Mouse (Mus musculus): Measurements from ENCODE around the gene Arl14ep. TPM values are rescaled to one million over a fixed set of nuclear protein-coding genes. Genes with fewer than 3 reads are reported as not detected.

Gene Arl14ep
- polyA plus RNA-seq (2015; fragmentation: Nextera tagmentation; extraction: Ambion mirVana), result 14.4 and 14.5 TPM in 2 replicates

DNA sequence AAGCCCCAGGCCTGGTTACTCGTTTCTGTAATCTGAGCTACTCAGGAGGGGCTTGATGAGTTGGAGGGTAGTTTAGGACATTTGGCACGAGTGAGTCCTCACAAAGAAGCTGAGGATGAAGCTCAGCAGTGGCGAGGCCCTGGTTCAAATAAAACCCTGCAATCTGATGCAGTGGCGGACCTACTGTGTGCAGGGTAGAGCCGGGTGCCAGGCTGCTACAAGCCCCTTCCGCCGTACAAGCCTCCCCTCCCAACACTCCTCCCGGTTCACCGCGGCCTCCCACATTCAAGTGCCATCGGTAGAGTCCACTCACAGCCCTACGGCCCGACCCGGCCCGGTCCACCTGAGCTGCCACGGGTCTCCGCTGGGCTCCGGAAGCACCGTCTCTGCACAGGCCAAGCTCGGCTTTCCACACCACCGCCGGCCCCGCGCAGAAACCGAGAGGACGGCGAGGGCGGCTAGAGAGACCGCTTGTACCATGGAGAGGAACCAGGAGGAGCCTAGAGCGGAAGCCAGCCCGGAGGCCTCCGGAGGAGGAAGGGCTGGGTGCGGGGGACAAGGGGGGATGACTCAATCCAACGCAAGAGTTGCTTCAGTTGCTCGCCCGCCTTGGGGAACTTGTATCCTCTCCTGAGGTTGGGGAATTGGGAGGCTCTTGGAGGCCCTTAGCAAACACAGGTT, at the start of gene Arl14ep:
Arl14ep (minus strand) TSS at position 466 of the 681 bp plus-strand sequence.
- Histone ChIP-seq H3K4me2 (replicated peaks; ENCODE audit: low read depth) (peak within 1 kb of the TSS; percentile 64), H3K27ac (replicated peaks) (0 out of 2 replicates have a peak within 1 kb of the TSS, but pooled peaks have one; percentile 56), H3K4me1 (replicated peaks; ENCODE audit: control insufficient read depth, insufficient read depth) (no peaks in the 10 kb centered on the region), H3K4me3 (ENCODE audit: low read depth, low read length) (peak within 1 kb of the TSS; percentile 76), H3K27me3 (ENCODE audit: control insufficient read depth, insufficient read depth, low read length) (no peaks in the 10 kb centered on the region), H3K9ac (ENCODE audit: low read length) (peak within 1 kb of the TSS; percentile 95), H3K36me3 (ENCODE audit: control insufficient read depth, insufficient read depth, low read length) (no peaks in the 10 kb centered on the region), H3K9me3 (ENCODE audit: control insufficient read depth, low read length) (no peaks in the 10 kb centered on the region)
- peak; percentile 89 for DNase-seq (ENCODE audit: low spot score)
- WGBS, result under 1% methylated on average over 36 of the region's 36 CpGs
- peak; percentile 99 for ATAC-seq (ENCODE audit: low FRiP score, low TSS enrichment)
- TF ChIP-seq EP300 (optimal IDR thresholded peaks at IDR 0.05) (no peak), CTCF (IDR thresholded peaks at IDR 0.05; ENCODE audit: low read depth) (no peak)

DNA sequence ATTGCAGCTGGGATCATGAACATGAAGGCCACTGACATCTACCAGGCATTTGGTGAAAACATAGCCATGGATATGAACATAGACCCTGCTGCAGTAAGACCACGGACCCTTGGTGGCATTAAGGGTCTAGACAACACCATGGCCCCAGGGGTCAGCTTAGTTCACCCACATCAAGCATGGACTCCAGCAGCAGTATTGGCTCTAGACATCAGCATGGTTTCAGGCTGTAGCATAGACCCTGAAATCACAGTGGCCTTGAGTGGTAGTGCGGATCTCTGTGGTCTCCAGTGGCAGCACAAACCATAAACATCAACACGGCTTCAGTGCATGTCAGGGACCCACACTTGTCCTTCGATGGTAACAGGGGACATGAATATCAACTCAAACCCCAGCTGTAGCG, 48.5 kb upstream of the Arl14ep start:
- no peaks in the 10 kb centered on the region for H3K9me3 ChIP-seq (ENCODE audit: control insufficient read depth, low read length)
- DNase-seq (ENCODE audit: low spot score) (no peak), ATAC-seq (ENCODE audit: low FRiP score, low TSS enrichment) (no peak)
- no peak for TF ChIP-seq CTCF (IDR thresholded peaks at IDR 0.05; ENCODE audit: low read depth)
- TF ChIP-seq EP300 (optimal IDR thresholded peaks at IDR 0.05), result no peak
- no peaks in the 10 kb centered on the region for H3K4me1 ChIP-seq (replicated peaks; ENCODE audit: control insufficient read depth, insufficient read depth)
- H3K27ac ChIP-seq (replicated peaks), result no peak overlapping the region
- no peak overlapping the region for H3K4me3 ChIP-seq (ENCODE audit: low read depth, low read length)
- no peaks in the 10 kb centered on the region for H3K27me3 ChIP-seq (ENCODE audit: control insufficient read depth, insufficient read depth, low read length)
- H3K36me3 ChIP-seq (ENCODE audit: control insufficient read depth, insufficient read depth, low read length), result no peaks in the 10 kb centered on the region
- WGBS, result 92% methylated on average over 5 of the region's 5 CpGs
- no peak overlapping the region for H3K9ac ChIP-seq (ENCODE audit: low read length)
- no peak overlapping the region for H3K4me2 ChIP-seq (replicated peaks; ENCODE audit: low read depth)

DNA sequence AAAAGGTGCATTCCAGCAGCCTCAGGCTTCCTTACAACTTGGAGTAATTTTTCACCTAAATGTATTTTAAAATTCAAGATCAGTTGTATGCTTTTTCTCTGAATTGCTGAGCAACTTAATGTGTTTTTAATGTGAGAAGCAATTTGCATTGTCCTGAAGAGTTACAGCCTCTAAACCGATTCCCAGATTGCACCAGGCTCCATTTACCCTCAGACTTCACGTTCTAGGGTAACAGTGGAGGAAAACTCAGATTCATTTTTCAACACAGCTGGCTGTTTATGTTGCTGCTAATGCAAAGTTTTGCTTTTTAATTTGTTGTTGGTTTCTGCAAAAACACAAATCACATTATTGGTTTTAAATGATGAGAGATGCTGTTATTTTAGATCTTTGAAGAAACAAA, 45.1 kb upstream of the Arl14ep start:
- DNase-seq (ENCODE audit: low spot score) (no peak), ATAC-seq (ENCODE audit: low FRiP score, low TSS enrichment) (no peak)
- no peaks in the 10 kb centered on the region for H3K9me3 ChIP-seq (ENCODE audit: control insufficient read depth, low read length)
- H3K4me3 ChIP-seq (ENCODE audit: low read depth, low read length), result no peak overlapping the region
- H3K27me3 ChIP-seq (ENCODE audit: control insufficient read depth, insufficient read depth, low read length), result no peaks in the 10 kb centered on the region
- 35% methylated on average over 2 of the region's 2 CpGs for WGBS
- H3K4me2 ChIP-seq (replicated peaks; ENCODE audit: low read depth), result no peak overlapping the region
- no peaks in the 10 kb centered on the region for H3K36me3 ChIP-seq (ENCODE audit: control insufficient read depth, insufficient read depth, low read length)
- H3K27ac ChIP-seq (replicated peaks), result no peak overlapping the region
- no peaks in the 10 kb centered on the region for H3K4me1 ChIP-seq (replicated peaks; ENCODE audit: control insufficient read depth, insufficient read depth)
- TF ChIP-seq CTCF (IDR thresholded peaks at IDR 0.05; ENCODE audit: low read depth) (no peak), EP300 (optimal IDR thresholded peaks at IDR 0.05) (no peak)
- H3K9ac ChIP-seq (ENCODE audit: low read length), result no peak overlapping the region

- DNase-seq (ENCODE audit: low spot score) (no peak), ATAC-seq (ENCODE audit: low FRiP score, low TSS enrichment) (no peak)
- Histone ChIP-seq H3K27me3 (ENCODE audit: control insufficient read depth, insufficient read depth, low read length) (no peaks in the 10 kb centered on the region), H3K9me3 (ENCODE audit: control insufficient read depth, low read length) (no peaks in the 10 kb centered on the region), H3K4me2 (replicated peaks; ENCODE audit: low read depth) (no peak overlapping the region), H3K4me1 (replicated peaks; ENCODE audit: control insufficient read depth, insufficient read depth) (no peaks in the 10 kb centered on the region), H3K36me3 (ENCODE audit: control insufficient read depth, insufficient read depth, low read length) (no peaks in the 10 kb centered on the region), H3K9ac (ENCODE audit: low read length) (no peak overlapping the region), H3K4me3 (ENCODE audit: low read depth, low read length) (no peak overlapping the region), H3K27ac (replicated peaks) (no peak overlapping the region)
- 67% methylated on average over 4 of the region's 4 CpGs for WGBS
- TF ChIP-seq CTCF (IDR thresholded peaks at IDR 0.05; ENCODE audit: low read depth) (no peak), EP300 (optimal IDR thresholded peaks at IDR 0.05) (no peak)
Measured at GRCm38 (mm10) chr2:107013161-107013560, 38.9 kb upstream of the Arl14ep start.

DNA sequence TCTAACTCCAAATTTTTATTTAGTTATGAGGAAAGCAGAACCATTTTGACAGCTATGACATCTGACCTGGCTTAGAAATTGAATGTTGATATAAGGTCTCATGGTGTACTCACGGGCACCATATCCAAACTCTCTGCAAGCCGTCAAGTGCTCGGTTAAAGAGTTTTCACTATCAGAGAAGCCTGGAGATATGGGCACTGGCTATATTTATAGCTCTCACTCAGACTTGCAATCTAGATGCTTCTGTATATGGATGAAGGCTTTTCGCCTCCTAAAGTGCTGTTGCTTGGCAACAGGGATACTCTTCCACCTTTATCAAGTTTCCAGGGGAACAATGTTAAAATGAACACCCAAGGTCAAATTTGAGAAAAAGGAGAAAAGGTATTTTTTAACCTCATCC, 38.1 kb upstream of the Arl14ep start:
- 77% methylated on average over 4 of the region's 4 CpGs for WGBS

GRCm38 (mm10) chr2:107010160-107010559, 35.9 kb upstream of the Arl14ep start:
- no peak overlapping the region for H3K9ac ChIP-seq (ENCODE audit: low read length)
- ATAC-seq (ENCODE audit: low FRiP score, low TSS enrichment) (no peak), DNase-seq (ENCODE audit: low spot score) (no peak)
- no peaks in the 10 kb centered on the region for H3K9me3 ChIP-seq (ENCODE audit: control insufficient read depth, low read length)
- WGBS, result 78% methylated on average over 6 of the region's 6 CpGs
- H3K27ac ChIP-seq (replicated peaks), result no peak overlapping the region
- H3K4me3 ChIP-seq (ENCODE audit: low read depth, low read length), result no peak overlapping the region
- H3K36me3 ChIP-seq (ENCODE audit: control insufficient read depth, insufficient read depth, low read length), result no peaks in the 10 kb centered on the region
- H3K4me2 ChIP-seq (replicated peaks; ENCODE audit: low read depth), result no peak overlapping the region
- H3K4me1 ChIP-seq (replicated peaks; ENCODE audit: control insufficient read depth, insufficient read depth), result no peaks in the 10 kb centered on the region
- H3K27me3 ChIP-seq (ENCODE audit: control insufficient read depth, insufficient read depth, low read length), result no peaks in the 10 kb centered on the region
- TF ChIP-seq EP300 (optimal IDR thresholded peaks at IDR 0.05) (no peak), CTCF (IDR thresholded peaks at IDR 0.05; ENCODE audit: low read depth) (peak; percentile 29; the same call in 1 of the 2 replicates)

More for the DNA sequence above, 38.1 kb upstream of the Arl14ep start:
- no peak overlapping the region for H3K4me3 ChIP-seq (ENCODE audit: low read depth, low read length)
- DNase-seq (ENCODE audit: low spot score) (no peak), ATAC-seq (ENCODE audit: low FRiP score, low TSS enrichment) (no peak)
- no peak overlapping the region for H3K27ac ChIP-seq (replicated peaks)
- H3K36me3 ChIP-seq (ENCODE audit: control insufficient read depth, insufficient read depth, low read length), result no peaks in the 10 kb centered on the region
- H3K9me3 ChIP-seq (ENCODE audit: control insufficient read depth, low read length), result no peaks in the 10 kb centered on the region
- H3K27me3 ChIP-seq (ENCODE audit: control insufficient read depth, insufficient read depth, low read length), result no peaks in the 10 kb centered on the region
- no peak overlapping the region for H3K4me2 ChIP-seq (replicated peaks; ENCODE audit: low read depth)
- H3K9ac ChIP-seq (ENCODE audit: low read length), result no peak overlapping the region
- no peaks in the 10 kb centered on the region for H3K4me1 ChIP-seq (replicated peaks; ENCODE audit: control insufficient read depth, insufficient read depth)
- TF ChIP-seq EP300 (optimal IDR thresholded peaks at IDR 0.05) (no peak), CTCF (IDR thresholded peaks at IDR 0.05; ENCODE audit: low read depth) (no peak)

Data from stomach, postnatal 0 days (tissue).